Mouse (Mus musculus) inflammation-experienced regulatory T-cells, adult 6 months (primary cell): ENCODE data around the gene Ugt1a6b. TPM values are rescaled to one million over a fixed set of nuclear protein-coding genes. Genes with fewer than 3 reads are reported as not detected.
"Not testable (repeated sequence)": the region's sequence is repeated elsewhere in the genome, so short reads cannot be mapped to it uniquely, and the experiment has no call there.

Source experiments
- ATAC-seq: one replicate; pipeline ENCODE4 v1.8.0; 2017
- polyA plus RNA-seq, 3 experiments: library from polyadenylated mRNA; unstranded; fragments of 100-300 nt; shearing (Covaris generic); gene quantifications; one replicate each; pipeline ENCODE4 v1.2.1; 2017

Ugt1a6b gene
- polyA plus RNA-seq, 3 experiments from 2014 or later, result not detected

GRCm38 (mm10) chr1:88200456-88200855, 97.4 kb downstream of the Ugt1a6b start, which contains the start of gene Ugt1a2:
TSS of gene Ugt1a2 (plus strand) at chr1:88200601.
- no peak for ATAC-seq

DNA sequence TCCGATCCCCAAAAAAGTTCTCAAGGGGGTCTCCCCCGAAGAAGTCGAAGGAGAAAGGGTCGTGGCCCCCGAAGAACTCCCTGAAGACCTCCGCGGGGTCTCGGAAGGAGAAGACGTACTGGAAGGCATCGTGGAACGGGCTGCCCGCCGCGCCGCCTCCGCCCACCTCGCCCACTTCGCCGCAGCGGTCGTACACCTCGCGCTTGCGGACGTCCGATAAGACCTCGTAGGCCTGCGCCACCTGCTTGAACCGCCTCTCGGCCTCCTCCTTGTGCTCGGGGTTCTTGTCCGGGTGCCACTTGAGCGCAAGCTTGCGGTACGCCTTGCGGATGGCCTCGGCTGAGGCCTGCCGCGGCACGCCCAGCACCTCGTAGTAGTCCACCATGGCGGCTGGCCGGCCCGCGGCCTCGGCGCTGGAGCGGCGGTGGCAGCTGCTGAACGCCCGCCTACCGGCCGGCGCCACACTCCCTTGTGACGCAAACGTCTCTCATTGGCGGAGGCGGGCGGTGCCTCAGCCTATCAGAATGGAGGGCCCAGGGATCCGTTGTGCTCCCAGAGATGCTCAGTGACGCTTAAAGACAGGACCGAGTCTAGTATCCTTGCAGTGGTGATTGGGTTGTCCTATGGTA, 102.4 kb downstream of the Ugt1a6b start, which contains the start of gene Dnajb3:
TSS of gene Dnajb3 (minus strand) at position 489 of the 629 bp plus-strand sequence.
- peak; percentile 65 for ATAC-seq

DNA sequence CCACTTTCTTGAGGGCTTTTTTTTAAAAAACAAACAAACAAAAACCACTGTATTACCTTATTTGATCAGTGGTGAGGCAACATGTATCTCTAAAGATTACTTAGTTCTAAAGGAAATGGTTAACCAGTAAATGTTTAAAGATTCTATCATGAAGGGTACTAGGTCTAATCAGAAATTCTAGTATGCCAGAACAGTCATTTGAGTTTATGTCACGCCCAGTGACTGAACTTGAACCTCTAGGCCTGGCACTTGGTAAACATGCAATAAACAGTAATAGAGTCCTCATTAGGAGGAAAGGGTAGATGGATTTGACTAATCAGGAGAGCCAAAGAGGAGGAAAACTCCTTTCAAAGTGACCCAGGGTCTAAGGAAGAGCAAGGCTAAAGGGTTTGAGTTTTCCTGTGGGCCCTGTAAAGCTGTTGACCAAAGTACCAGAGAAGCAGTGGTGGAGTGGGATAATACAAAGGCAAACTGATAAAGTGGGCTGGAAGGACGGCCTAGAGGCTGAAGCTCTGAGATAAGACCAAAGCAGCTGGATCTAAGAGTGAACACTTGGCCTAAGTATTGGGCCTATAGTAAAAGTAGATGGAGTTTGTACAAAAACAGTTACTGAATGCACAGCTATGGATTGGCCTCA, 103.9 kb downstream of the Ugt1a6b start:
- no peak for ATAC-seq

DNA sequence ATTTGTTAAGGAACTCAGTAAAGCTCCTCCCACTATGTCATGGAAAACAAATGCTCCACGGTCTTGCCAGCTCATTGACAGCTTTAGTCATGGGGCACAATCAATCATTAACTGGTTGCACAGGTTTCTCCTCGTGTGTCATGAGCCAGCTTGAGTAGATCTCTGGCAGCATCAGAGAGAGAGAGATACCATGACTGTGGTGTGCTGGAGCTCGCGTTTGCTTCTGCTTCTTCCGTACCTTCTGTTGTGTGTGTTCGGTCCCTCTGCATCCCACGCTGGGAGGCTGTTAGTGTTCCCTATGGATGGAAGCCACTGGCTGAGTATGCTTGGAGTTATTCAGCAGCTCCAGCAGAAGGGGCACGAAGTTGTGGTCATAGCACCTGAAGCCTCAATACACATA, 108.8 kb downstream of the Ugt1a6b start, which contains the start of gene Ugt1a1:
TSS of gene Ugt1a1 (plus strand) at position 148 of the 400 bp plus-strand sequence.
- no peak for ATAC-seq

DNA sequence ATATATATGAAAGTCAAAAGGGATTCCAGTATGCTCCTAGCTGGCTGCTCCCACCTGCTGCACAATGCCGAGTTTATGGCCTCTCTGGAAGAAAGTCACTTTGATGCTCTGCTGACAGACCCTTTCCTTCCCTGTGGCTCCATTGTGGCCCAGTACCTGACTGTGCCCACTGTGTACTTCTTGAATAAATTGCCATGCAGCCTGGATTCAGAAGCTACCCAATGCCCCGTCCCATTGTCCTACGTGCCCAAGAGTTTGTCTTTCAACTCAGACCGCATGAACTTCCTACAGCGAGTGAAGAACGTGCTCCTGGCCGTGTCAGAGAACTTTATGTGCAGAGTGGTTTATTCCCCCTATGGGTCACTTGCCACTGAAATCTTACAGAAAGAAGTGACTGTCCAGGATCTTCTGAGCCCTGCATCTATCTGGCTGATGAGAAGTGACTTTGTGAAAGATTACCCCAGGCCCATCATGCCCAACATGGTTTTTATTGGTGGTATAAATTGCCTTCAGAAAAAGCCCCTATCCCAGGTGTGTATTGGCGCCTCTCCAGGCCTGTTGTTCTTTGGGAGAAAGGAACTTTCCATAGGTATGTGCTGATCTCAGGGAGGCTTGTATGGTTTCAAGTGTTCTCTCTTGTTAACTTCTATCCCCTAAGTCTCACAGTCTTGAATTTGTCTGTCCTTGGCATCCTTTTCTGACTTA, 109.4 kb downstream of the Ugt1a6b start:
- ATAC-seq, result no peak

GRCm38 (mm10) chr1:88213061-88213460, 110.0 kb downstream of the Ugt1a6b start:
- no peak for ATAC-seq

DNA sequence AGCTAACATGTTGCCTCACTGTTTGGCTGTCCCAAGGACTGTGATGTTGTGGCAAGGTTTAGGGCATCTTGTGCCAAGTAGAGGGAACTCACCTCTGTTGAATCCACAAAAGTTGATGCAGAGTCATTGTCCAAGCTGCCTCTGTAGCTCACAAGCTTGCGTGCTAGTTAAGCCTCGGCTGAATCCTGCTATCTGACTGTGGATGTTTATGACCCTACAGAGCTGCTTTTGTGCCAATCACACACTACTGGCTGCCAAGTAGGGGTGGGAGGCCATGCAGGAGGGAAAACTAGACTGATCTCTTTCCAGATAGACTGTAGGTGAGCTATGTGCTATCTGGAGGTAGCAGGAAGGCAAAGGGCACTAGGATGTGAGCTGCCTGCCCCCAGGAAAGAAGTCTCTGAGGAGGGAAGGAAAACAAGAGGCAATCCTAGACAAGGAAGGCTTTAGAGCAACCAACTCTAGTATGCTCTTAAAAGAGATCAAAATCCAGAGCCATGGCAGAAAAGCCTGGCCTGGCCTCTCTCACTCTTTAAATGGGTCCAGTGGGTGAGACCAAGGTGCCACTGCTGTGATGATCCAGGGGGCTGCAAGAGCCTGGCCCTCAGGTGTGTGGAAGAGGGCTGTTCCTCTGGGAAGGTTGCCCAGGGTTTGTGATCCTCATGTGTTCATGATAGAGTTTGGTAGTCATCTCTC, 110.9 kb downstream of the Ugt1a6b start:
- no peak for ATAC-seq

DNA sequence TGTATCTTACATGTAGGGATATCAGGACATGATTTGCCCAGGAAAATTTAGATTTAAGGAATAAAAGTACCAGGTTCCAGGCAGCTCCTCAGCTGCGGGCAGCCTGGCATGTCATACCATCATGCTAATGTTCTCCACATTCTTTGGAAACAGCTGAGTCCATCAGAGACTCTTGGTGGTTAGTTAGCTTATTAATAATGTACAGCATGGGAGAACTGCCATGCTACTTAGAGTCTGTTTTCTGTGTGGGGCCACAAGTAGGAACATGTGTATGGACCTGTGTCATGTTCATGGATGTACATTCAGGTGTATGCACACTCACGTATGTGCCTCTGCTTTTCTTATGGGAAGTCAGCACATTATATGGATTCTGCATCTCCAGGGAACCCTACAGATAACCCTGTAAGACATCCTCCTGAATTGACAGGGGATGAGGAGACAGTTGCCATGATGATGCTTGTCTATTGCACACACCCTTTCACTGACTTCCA, 111.5 kb downstream of the Ugt1a6b start:
- ATAC-seq, result no peak

GRCm38 (mm10) chr1:88215466-88216380, 112.7 kb downstream of the Ugt1a6b start:
- no peak for ATAC-seq

DNA sequence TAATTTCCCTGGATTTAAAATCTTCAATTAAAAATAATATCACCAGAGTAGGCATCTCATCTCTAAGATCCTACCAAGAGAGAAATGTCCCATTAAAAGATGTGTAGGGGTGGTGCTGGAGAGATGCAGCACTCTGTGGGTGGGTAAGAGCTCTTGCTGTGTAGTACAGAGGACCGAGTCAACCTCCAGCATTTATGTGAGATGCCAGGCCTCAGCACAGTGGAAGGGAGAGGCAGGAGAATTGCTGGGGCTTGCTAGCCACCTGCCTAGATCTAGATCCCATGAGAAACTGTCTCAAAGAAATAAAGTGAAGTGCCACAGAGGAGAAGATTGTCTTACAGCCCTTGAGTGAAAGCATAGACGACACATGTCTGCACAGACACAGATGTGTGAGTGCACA, 113.5 kb downstream of the Ugt1a6b start:
- ATAC-seq, result no peak

- no peak for ATAC-seq
These were observed 114.1 kb downstream of the Ugt1a6b start for GRCm38 (mm10) chr1:88217144-88217543.

GRCm38 (mm10) chr1:88217576-88217975, 114.5 kb downstream of the Ugt1a6b start:
- no peak for ATAC-seq

- no peak for ATAC-seq
These were observed 115.0 kb downstream of the Ugt1a6b start for GRCm38 (mm10) chr1:88218051-88218450.

GRCm38 (mm10) chr1:88218591-88218990, 115.5 kb downstream of the Ugt1a6b start:
- no peak for ATAC-seq

- ATAC-seq, result no peak
These were observed 116.0 kb downstream of the Ugt1a6b start for GRCm38 (mm10) chr1:88219054-88219453.

DNA sequence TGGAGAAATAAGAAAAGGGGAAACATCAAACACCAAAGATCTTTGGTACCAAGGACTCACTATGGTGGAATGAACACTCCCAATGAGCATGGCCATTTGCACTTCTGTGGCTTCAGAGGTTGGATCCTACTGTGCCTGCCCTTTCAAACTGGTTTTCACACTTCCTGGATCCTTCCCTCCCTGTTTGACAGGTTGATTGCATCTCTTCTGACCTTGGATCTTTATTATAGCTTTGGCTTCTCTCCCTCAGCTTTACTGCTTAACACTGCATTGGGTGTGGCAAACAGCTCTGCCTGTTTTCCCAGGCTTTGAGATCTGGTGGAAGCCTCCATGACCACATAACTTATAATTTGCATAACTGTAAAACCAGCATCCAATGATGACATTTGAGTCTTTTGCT, 117.3 kb downstream of the Ugt1a6b start:
- ATAC-seq, result no peak

DNA sequence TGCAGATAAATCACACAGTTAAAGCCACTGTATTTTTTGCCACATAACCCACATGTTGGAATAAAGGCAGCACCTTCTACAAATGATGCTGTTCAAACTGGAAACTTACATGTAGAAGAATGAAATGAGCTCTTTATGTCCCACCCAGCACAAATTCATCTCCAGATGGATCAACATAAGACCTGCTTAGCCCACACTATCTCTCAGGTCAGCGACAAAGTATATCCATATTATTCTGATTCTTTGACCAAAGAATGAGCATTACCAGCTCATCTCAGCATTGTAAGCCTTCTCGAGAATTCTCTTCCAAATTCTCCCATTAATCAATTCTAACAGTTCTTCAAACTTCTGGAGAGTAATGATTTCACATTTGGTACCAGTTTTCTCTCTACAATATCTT, 119.2 kb downstream of the Ugt1a6b start:
- ATAC-seq, result no peak

- not testable (repeated sequence) for ATAC-seq
These were observed 120.0 kb downstream of the Ugt1a6b start for GRCm38 (mm10) chr1:88223011-88223515.

GRCm38 (mm10) chr1:88223591-88223990, 120.5 kb downstream of the Ugt1a6b start:
- no peak for ATAC-seq

- no peak for ATAC-seq
These were observed 121.2 kb downstream of the Ugt1a6b start for GRCm38 (mm10) chr1:88224029-88224776.

GRCm38 (mm10) chr1:88225301-88225700, 122.2 kb downstream of the Ugt1a6b start:
- ATAC-seq, result not testable (repeated sequence)
